Mouse (Mus musculus) embryonic facial prominence, embryonic 13.5 days (tissue): ENCODE data around the gene Lmbrd2. TPM values are rescaled to one million over a fixed set of nuclear protein-coding genes. Genes with fewer than 3 reads are reported as not detected.
A peak's percentile ranks its signal among the peaks of the same experiment; 100 is the strongest.

ENCODE experiments used
- ATAC-seq: fragments of 200-750 bp; cut with Nextera tagmentation; 2 replicates; pipeline ENCODE4 v1.8.0; 2017; ENCODE audit warnings: low read depth; ENCODE audit not compliant: insufficient number of reproducible peaks, insufficient read depth, low FRiP score, low TSS enrichment
- H3K27ac ChIP-seq: fragments of 300-500 bp; sonication (generic); 2 replicates; pipeline ENCODE4 v1.5.1; 2015; ENCODE audit warnings: moderate library complexity, mild to moderate bottlenecking, inconsistent platforms
- H3K27me3 ChIP-seq: fragments of 300-500 bp; sonication (generic); 2 replicates; pipeline ENCODE4 v1.6.1; 2015; ENCODE audit warnings: mild to moderate bottlenecking, inconsistent platforms
- H3K36me3 ChIP-seq: fragments of 300-500 bp; sonication (generic); 2 replicates; pipeline ENCODE4 v1.6.1; 2015; ENCODE audit warnings: mild to moderate bottlenecking, inconsistent platforms
- H3K4me1 ChIP-seq: fragments of 300-500 bp; sonication (generic); 2 replicates; pipeline ENCODE4 v1.6.1; 2015; ENCODE audit warnings: inconsistent platforms
- H3K4me2 ChIP-seq: fragments of 300-500 bp; sonication (generic); 2 replicates; pipeline ENCODE4 v1.6.1; 2015; ENCODE audit warnings: moderate library complexity, mild to moderate bottlenecking, inconsistent platforms
- H3K4me3 ChIP-seq: fragments of 300-500 bp; sonication (generic); 2 replicates; pipeline ENCODE4 v1.5.1; 2015; ENCODE audit warnings: mild to moderate bottlenecking, inconsistent platforms
- H3K9ac ChIP-seq: fragments of 300-500 bp; sonication (generic); 2 replicates; pipeline ENCODE4 v1.6.1; 2015; ENCODE audit warnings: mild to moderate bottlenecking, inconsistent platforms
- H3K9me3 ChIP-seq: fragments of 300-500 bp; sonication (generic); 2 replicates; pipeline ENCODE4 v1.6.1; 2016; ENCODE audit warnings: inconsistent platforms
- WGBS: fragments of 180-500 bp; shearing (Covaris S2); methylation state at CpG from one replicate; pipeline ENCODE4 v1.1.7; 2015; ENCODE audit warnings: mixed read lengths; 5-methylcytosine and 5-hydroxymethylcytosine counted together
- polyA plus RNA-seq: library from polyadenylated mRNA; unstranded; fragments of >200 nt; fragmentation: Nextera tagmentation; extraction: Ambion mirVana; gene quantifications from 2 replicates; pipeline ENCODE4 v1.2.1, GENCODE M21; 2015

The Lmbrd2 gene
- 2.9 and 3.7 TPM in 2 replicates for polyA plus RNA-seq

DNA sequence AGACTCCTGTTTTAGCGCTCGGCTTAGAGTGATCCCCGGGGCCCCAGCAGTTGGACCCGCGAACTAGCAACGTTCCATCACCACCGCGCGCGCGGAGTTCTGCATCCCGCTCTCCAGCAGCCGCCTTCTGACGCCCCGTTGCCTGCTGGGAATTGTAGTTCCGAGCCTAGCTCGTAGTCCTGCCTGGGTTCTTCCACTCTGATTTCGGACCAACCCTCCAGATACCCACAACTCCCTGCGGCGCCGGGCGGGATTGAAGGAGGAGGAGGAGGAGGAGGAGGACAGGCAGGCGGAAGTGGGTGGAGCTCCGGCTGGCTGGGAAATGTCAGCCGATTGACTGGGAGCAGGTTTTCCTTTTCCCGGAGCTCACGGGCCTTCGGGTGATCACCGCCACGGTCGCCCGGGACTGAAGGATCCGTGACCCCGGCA lies at the start of gene Lmbrd2:
TSS of gene Lmbrd2 (plus strand) at position 299 of the 429 bp plus-strand sequence.
- Histone ChIP-seq H3K27ac (peak within 1 kb of the TSS; percentile 75), H3K9me3 (no peaks in the 10 kb centered on the region), H3K36me3 (peaks cover 34% of the 10 kb centered on the region), H3K27me3 (no peaks in the 10 kb centered on the region), H3K4me1 (peaks cover 17% of the 10 kb centered on the region), H3K4me3 (peak within 1 kb of the TSS; percentile 93), H3K9ac (peak within 1 kb of the TSS; percentile 80), H3K4me2 (peak within 1 kb of the TSS; percentile 80)
- WGBS = under 1% methylated on average over 34 of the region's 34 CpGs
- ATAC-seq = peak; percentile 98

DNA sequence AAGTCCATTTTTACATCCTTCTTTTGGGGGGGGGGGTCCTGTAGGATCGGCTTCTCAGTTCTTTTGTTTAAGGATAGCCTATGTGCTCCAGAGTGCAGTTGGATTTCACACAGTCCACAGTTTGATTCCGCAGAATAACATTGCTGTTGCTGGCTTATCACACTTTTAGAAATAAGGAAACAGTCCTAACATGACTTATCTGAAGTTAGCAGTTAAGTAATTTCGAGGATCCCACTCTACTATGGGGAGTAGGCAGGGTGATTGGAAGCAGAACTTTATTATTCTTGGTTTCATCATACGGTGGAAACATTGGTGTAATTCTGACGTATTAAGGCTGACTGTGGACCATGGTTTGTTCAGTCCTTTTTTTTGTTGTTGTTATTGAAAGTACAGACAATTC lies 49.7 kb upstream of the Lmbrd2 start:
- no peak overlapping the region for H3K4me2 ChIP-seq
- no peak for ATAC-seq
- H3K9me3 ChIP-seq = no peaks in the 10 kb centered on the region
- H3K36me3 ChIP-seq = peaks cover 63% of the 10 kb centered on the region
- no peak overlapping the region for H3K9ac ChIP-seq
- 91% methylated on average over 5 of the region's 5 CpGs for WGBS
- no peaks in the 10 kb centered on the region for H3K27me3 ChIP-seq
- H3K4me1 ChIP-seq = peaks cover 9% of the 10 kb centered on the region
- no peak overlapping the region for H3K4me3 ChIP-seq
- H3K27ac ChIP-seq = no peak overlapping the region

DNA sequence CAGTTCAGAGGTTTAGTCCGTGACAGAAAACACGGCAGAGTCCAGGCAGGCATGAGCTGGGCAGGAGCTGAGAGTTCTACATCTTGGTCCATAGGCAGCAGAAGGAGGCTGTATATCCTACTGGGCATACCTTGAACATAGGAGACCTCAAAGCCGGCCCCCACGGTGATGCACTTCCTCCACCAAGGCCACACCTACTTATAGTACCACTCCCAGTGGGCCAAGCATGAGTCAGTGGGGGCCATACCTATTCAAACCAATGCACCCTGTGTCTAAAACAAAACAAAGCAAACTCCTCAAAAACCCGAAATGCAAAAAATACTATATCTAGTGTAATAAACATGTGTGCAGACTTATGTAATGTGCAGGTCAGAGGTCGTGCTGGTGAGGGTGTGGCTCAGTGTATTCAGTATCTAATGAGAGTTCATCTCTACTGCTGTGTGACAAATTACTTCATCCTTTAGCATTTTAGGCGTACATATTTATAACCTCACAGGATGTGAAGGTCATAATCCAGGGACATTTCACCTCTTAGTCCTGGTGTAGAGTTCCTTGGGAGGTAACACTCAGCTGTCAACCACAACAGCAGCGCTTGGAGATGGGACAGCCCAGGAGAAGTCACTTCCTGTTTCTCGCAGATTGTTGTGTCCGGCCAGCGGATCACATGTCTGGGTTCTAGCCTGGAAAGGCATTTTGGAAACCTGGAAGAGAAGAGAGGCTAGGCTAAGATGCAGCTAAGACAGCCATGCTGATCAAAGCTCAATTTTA lies 46.6 kb upstream of the Lmbrd2 start:
- Histone ChIP-seq H3K27ac (no peak overlapping the region), H3K4me2 (peak overlapping the region; percentile 43), H3K9me3 (no peaks in the 10 kb centered on the region), H3K27me3 (no peaks in the 10 kb centered on the region), H3K9ac (no peak overlapping the region), H3K4me1 (peaks cover 9% of the 10 kb centered on the region), H3K36me3 (peaks cover 55% of the 10 kb centered on the region), H3K4me3 (no peak overlapping the region)
- WGBS = 65% methylated on average over 11 of the region's 11 CpGs
- no peak for ATAC-seq

- Histone ChIP-seq H3K4me2 (peak overlapping the region; percentile 43), H3K27me3 (no peaks in the 10 kb centered on the region), H3K4me1 (peaks cover 9% of the 10 kb centered on the region), H3K27ac (no peak overlapping the region), H3K9ac (no peak overlapping the region), H3K9me3 (no peaks in the 10 kb centered on the region), H3K4me3 (no peak overlapping the region), H3K36me3 (peaks cover 59% of the 10 kb centered on the region)
- 14% methylated on average over 13 of the region's 13 CpGs for whole genome bisulfite sequencing
- peak; percentile 72; the same call in 1 of the 2 replicates for ATAC-seq
Observed at GRCm38 (mm10) chr15:9094366-9094750, 46.0 kb upstream of the Lmbrd2 start.

DNA sequence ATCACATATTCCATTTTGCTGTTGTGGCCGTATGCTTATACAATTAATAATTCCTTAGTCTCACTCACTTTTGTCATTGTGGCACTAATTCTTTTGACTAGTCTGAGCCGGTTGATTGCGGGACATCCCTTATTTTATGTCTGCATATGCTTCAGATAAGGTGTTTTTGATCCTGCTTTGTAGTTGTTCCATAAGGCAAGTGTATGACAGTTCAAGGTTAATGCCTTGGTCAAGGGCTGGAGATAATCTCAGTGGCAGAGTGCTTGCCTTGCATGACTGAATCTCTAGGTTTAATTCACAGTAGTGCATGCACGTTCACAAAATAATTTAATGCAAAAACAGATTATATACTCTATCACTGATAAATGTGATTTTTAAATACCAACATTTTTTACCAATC lies 43.5 kb upstream of the Lmbrd2 start:
- Histone ChIP-seq H3K4me1 (peaks cover 9% of the 10 kb centered on the region), H3K27me3 (no peaks in the 10 kb centered on the region), H3K4me3 (no peak overlapping the region), H3K4me2 (no peak overlapping the region), H3K36me3 (peaks cover 69% of the 10 kb centered on the region), H3K9ac (no peak overlapping the region), H3K27ac (no peak overlapping the region), H3K9me3 (no peaks in the 10 kb centered on the region)
- ATAC-seq = no peak
- WGBS = 93% methylated on average over 4 of the region's 4 CpGs

- Histone ChIP-seq H3K9ac (no peak overlapping the region), H3K4me2 (no peak overlapping the region), H3K4me3 (no peak overlapping the region), H3K27ac (no peak overlapping the region), H3K9me3 (no peaks in the 10 kb centered on the region), H3K27me3 (no peaks in the 10 kb centered on the region), H3K4me1 (no peaks in the 10 kb centered on the region), H3K36me3 (peaks cover 72% of the 10 kb centered on the region)
- 89% methylated on average over 10 of the region's 10 CpGs for WGBS
- no peak for ATAC-seq
Observed at GRCm38 (mm10) chr15:9100446-9101077, 39.8 kb upstream of the Lmbrd2 start.

GRCm38 (mm10) chr15:9106303-9107074 lies 33.9 kb upstream of the Lmbrd2 start:
- Histone ChIP-seq H3K9ac (no peak overlapping the region), H3K27me3 (no peaks in the 10 kb centered on the region), H3K27ac (no peak overlapping the region), H3K4me2 (no peak overlapping the region), H3K4me3 (no peak overlapping the region), H3K9me3 (no peaks in the 10 kb centered on the region), H3K4me1 (no peaks in the 10 kb centered on the region), H3K36me3 (peaks cover 57% of the 10 kb centered on the region)
- ATAC-seq = no peak
- 92% methylated on average over 13 of the region's 13 CpGs for WGBS

DNA sequence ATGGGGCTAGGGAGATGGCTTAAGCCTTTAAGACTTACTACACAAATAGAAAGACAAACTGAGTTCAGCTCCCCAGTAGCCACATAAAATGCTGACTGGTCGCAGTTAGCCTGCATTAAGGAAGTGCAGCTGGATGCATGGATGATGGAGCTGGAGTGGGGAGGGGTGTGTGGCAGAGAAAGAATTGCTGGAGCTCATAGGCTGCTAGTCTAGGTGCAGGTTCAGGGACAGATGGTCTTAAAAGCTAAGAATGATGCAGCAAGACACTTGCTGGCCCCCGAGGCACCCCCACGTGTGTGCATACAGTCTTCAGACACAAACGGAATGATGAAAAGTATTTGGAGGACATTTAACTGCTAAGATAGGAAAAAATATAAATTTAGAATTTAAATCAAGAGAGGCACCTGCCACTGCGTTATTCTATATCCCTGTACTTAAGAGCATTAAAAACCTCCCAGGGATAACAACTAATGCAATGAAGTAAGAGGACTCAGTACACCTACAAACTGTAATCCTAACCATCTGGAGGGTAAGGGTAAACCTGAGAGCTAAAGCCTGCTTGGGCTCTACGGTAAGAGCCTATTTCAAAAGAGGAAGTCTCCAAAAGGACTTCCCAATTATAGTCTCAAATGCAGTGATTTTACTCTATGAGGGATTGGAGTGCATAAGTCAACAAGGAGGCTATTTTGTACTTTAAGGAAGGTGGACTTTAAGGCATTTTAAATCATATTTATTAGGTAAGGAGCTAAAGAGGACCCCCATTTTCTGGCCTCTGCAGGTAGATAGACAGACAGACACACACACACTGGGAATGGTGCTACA lies 29.6 kb upstream of the Lmbrd2 start:
- peaks cover 63% of the 10 kb centered on the region for H3K36me3 ChIP-seq
- no peak overlapping the region for H3K4me3 ChIP-seq
- 76% methylated on average over 6 of the region's 6 CpGs for WGBS
- H3K9me3 ChIP-seq = no peaks in the 10 kb centered on the region
- H3K4me1 ChIP-seq = peaks cover 3% of the 10 kb centered on the region; the same call in 1 of the 2 replicates
- H3K27ac ChIP-seq = no peak overlapping the region
- no peak overlapping the region for H3K9ac ChIP-seq
- no peak overlapping the region for H3K4me2 ChIP-seq
- H3K27me3 ChIP-seq = no peaks in the 10 kb centered on the region
- ATAC-seq = no peak

GRCm38 (mm10) chr15:9111648-9112047 lies 28.7 kb upstream of the Lmbrd2 start:
- Histone ChIP-seq H3K9ac (no peak overlapping the region), H3K36me3 (peaks cover 64% of the 10 kb centered on the region), H3K27ac (no peak overlapping the region), H3K9me3 (no peaks in the 10 kb centered on the region), H3K27me3 (no peaks in the 10 kb centered on the region), H3K4me1 (peaks cover 3% of the 10 kb centered on the region; the same call in 1 of the 2 replicates), H3K4me2 (no peak overlapping the region), H3K4me3 (no peak overlapping the region)
- no peak for ATAC-seq
- WGBS = 82% methylated on average over 3 of the region's 3 CpGs

DNA sequence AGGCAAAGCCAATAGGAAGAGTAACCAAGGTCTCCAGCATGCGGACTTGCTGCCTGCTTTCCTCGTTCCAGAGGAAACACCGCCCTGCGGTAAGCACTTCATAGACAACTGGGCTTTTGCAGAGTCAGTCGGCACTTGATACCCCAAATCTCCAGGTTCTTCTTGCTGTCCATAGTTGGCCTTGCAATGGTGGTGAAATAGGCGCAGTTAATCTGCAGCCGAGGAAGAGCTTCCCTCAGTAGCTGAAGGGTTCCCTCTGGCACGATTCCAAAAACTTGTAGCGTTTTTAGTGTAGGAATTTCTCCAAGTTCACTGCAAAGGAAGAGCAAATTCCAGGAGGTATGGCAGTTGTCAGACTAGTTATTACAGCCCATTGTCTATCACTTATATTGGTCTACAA lies 26.8 kb upstream of the Lmbrd2 start:
- no peak for ATAC-seq
- no peak overlapping the region for H3K4me2 ChIP-seq
- no peak overlapping the region for H3K4me3 ChIP-seq
- no peaks in the 10 kb centered on the region for H3K27me3 ChIP-seq
- 73% methylated on average over 9 of the region's 9 CpGs for WGBS
- H3K27ac ChIP-seq = no peak overlapping the region
- no peaks in the 10 kb centered on the region for H3K9me3 ChIP-seq
- no peak overlapping the region for H3K9ac ChIP-seq
- H3K4me1 ChIP-seq = peaks cover 3% of the 10 kb centered on the region; the same call in 1 of the 2 replicates
- peaks cover 69% of the 10 kb centered on the region for H3K36me3 ChIP-seq

DNA sequence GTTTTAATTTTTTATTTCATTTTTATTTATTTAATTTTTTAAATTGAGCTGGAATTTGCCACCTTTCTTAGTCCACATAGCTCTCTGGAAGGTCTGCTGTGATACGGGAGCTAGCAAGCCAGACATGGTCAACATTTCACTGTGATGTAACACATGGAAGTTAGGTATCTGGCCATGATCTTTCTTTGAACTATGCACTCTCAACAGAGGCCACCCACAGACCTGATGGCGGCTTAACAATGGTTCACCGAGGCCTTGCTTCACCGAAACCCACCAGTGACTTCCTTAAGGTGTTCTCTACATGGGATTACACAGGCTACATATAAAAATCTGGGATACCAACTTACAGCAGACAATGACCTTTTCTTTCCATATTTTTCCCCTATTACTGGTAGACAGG lies 26.2 kb upstream of the Lmbrd2 start:
- no peak for ATAC-seq
- no peaks in the 10 kb centered on the region for H3K27me3 ChIP-seq
- H3K27ac ChIP-seq = no peak overlapping the region
- no peak overlapping the region for H3K4me2 ChIP-seq
- H3K36me3 ChIP-seq = peaks cover 75% of the 10 kb centered on the region
- H3K9ac ChIP-seq = no peak overlapping the region
- no peak overlapping the region for H3K4me3 ChIP-seq
- H3K9me3 ChIP-seq = no peaks in the 10 kb centered on the region
- peaks cover 3% of the 10 kb centered on the region; the same call in 1 of the 2 replicates for H3K4me1 ChIP-seq
- WGBS = 84% methylated on average over 4 of the region's 4 CpGs
